Mouse (Mus musculus) common myeloid progenitor, adult 5-6 weeks (primary cell): ENCODE data around the gene Thada. TPM values are rescaled to one million over a fixed set of nuclear protein-coding genes. Genes with fewer than 3 reads are reported as not detected.
"Not testable (repeated sequence)": the region's sequence is repeated elsewhere in the genome, so short reads cannot be mapped to it uniquely, and the experiment has no call there.

Experiments
- ATAC-seq: replicated peaks from 2 replicates; pipeline ENCODE4 v1.8.0; 2016; ENCODE audit warnings: low read depth, mild to moderate bottlenecking, moderate TSS enrichment, inconsistent platforms; ENCODE audit not compliant: poor library complexity, severe bottlenecking
- total RNA-seq: library from RNA; stranded (forward); fragments of 200-1000, 187-1606 nt; gene quantifications from 2 replicates; pipeline ENCODE4 v1.2.3, GENCODE M21; 2017

Thada gene
- total RNA-seq, 1 experiment from 2014 or later, result 40.6 TPM

GRCm38 (mm10) chr17:84320576-84320975 lies 145.4 kb downstream of the Thada start:
- ATAC-seq, result no peak

GRCm38 (mm10) chr17:84314341-84314740 lies 151.7 kb downstream of the Thada start:
- ATAC-seq, result no peak

GRCm38 (mm10) chr17:84313494-84313893 lies 152.5 kb downstream of the Thada start:
- no peak for ATAC-seq

DNA sequence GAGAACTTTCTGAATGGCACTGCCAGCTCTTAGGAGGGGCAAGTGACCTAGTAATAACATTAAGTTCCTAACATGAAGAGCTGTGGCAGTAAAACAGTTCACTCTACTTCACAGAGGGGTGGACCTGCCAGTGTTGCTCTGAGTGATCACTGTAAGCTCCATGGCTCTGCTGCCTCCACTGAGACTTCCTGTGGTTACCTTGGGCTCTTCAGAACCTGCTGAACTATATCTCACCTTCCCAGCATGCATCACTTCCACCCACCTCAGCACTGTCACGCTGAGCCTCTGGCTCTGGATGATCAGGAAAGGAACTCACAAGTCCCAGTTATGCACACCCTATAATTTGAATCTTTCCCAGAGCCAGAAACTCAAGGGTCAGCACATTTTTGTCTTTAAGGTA lies 159.9 kb downstream of the Thada start:
- no peak for ATAC-seq

- ATAC-seq, result no peak
Observed at GRCm38 (mm10) chr17:84305074-84305473, 160.9 kb downstream of the Thada start.

DNA sequence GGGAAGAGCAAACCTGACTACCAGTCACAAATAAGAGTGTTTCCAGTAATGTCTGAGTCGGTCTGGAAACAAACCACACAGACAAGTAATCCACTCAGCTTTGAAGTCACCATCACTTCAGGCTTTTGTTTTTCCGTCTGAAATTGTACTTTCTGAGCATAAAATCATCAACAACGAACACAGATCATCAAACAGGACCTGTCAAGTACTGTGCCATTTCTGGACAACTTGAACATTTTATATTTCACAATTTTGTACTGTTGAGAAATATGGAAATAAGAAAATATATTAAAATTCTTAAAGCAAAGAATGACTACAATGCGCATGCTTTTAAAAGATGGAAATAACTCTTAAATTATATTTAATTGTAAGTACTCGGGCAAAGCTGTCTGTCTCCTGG lies 161.9 kb downstream of the Thada start:
- no peak for ATAC-seq

GRCm38 (mm10) chr17:84297976-84298375 lies 168.0 kb downstream of the Thada start:
- ATAC-seq, result no peak

- no peak for ATAC-seq
Observed at GRCm38 (mm10) chr17:84293221-84293620, 172.8 kb downstream of the Thada start.

- not testable (repeated sequence) for ATAC-seq
Observed at GRCm38 (mm10) chr17:84291228-84291627, 174.8 kb downstream of the Thada start.

- no peak for ATAC-seq
Observed at GRCm38 (mm10) chr17:84287675-84288420, 178.2 kb downstream of the Thada start.

DNA sequence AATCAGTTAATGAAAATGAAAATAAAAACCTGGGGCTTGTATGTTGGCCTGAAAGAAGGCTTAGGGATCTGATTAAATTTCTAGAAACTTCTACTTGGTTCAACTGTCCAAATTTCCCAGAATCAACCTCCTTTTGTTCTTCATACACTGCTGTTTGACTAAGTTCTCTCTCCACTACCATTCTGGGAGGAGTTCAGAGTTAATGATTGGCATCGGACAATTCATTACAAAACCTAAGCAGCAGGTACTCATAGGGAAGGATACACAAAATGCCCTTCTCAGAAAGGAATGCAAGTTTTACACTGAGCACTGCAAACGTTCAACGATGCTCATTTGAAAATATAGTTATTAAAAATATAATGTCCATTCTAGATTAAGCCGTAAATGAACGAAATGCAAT lies 179.5 kb downstream of the Thada start:
- ATAC-seq, result no peak

- no peak for ATAC-seq
Observed at GRCm38 (mm10) chr17:84282388-84283280, 183.4 kb downstream of the Thada start.

DNA sequence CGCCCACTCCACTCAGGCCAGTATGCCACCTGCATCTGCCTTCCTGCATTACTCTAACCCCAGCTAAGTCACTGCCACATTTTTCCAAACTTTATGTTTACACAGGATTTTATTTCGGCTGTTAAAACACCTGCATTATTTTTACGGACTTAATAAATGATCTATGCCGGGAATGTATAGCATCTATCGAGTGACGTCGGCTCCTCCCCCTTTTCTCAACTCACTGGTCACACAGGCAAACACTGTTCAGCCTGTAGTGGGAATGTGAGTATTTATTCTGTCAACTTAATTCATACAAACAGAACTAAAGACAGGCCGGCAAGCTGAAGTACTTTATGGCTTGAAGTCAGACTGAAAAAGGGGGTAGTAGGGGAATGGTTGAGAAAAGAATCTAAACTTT lies 187.0 kb downstream of the Thada start:
- ATAC-seq, result no peak

DNA sequence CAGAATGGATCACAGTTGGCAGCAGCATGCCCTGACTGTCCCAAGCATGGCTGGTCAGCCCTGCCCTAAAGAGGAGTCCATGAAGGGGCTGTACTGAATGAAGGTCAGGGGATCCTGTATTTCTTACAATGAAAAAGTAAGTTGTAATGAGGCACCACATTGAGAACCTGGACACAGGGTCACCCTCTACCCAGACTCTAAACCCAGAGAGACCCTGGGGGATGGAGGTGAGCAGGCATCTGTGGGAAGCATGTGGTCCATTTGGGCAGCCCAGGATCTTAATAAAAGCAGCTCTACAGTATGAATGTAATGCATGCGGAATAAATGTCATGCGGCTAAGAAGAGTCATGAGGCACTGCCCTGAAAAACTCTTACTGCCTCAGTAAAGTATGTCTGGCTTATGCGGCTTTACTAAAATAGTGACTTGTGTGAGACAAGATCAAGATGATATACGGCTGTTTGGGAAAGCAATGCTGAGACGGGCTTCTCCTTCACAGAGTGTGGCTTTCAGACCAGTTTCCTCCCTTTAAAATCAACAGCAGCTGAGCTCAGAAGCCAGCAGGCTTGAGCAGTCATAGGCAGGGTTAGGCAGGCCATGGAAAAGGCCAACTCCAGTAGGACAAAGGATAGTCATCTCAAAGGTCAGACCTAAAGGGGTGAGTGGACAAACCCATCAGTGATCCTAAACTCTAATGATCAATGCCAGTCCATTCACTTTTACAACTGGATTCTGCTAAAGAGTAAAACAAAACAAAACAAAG lies 187.6 kb downstream of the Thada start:
- ATAC-seq, result no peak

DNA sequence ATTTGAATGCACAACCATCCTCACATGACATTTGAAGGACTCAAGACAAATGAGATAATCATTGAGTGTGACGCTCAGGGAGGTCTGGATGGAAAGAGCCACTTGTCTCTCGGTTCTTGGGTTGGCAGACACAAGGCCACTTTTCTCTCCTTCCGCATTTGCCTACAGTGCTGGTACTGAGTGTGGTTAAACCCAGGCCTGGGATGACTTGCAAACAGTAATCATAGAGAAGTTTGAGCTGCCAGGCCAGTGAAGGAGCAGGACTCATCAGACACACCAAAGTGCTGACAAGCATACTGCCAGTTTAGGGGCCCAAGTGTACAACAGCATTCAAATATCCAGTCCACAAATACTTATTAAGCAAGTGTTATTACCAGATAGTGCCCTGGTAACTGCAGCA lies 191.0 kb downstream of the Thada start:
- peak; percentile 89 for ATAC-seq

GRCm38 (mm10) chr17:84274163-84274562 lies 191.8 kb downstream of the Thada start:
- no peak for ATAC-seq

GRCm38 (mm10) chr17:84272557-84273261 lies 193.3 kb downstream of the Thada start:
- peak; percentile 31 for ATAC-seq

DNA sequence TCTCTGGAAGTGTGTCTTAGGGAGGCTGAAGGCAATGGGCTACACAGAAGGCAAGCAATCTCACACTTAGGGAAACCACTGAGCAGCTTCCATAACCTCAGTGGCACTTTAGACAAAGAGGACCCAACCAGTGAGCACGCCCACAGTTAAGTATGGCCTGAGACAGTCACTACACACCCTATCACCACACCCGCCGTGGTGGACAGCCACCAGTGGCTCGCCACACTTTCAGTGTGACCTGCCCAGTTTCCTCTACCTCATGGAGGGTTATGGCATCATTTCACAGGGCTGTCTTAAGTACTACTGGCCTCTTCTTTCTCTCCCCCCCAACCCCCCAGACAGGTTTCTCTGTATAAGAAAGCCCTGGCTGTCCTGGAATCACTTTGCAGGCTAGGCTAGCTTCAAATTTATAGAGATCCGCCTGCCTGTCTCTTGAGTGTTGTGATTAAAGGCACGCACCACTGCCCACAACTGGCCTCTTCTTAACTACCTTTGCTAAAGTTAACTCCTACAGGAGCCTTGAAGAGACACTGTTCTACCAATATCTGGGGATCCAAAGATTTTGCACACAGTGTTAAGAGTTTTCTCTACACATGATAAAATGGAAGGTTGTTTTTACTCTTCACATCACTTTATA lies 194.3 kb downstream of the Thada start:
- ATAC-seq, result no peak

DNA sequence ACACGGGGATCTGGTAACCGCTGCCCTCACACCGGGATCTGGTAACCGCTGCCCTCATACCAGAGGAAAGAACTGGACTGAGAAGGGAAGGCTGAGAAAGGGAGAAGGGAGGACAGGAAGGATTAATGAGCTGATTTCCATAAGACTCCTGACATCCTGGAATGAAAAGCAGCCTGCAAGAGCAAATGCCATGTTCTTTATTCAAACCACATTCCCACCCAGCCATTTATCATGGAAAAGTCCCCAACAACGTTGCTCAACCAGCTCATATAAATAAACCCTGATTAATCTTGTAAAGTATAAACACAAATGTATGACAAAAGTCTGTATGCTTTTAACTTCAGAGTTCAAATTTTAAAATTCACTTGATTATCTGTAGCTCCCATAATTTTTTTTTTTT lies 196.3 kb downstream of the Thada start:
- no peak for ATAC-seq
